Mouse (Mus musculus) kidney, embryonic 14.5 days (tissue): ENCODE results near the gene Slc22a17. TPM values are rescaled to one million over a fixed set of nuclear protein-coding genes. Genes with fewer than 3 reads are reported as not detected.
"Not testable (repeated sequence)": the region's sequence is repeated elsewhere in the genome, so short reads cannot be mapped to it uniquely, and the experiment has no call there.

Experiments
- ATAC-seq: fragments of 200-750 bp; cut with Nextera tagmentation; 2 replicates; pipeline ENCODE4 v1.8.0; 2017; ENCODE audit warnings: moderate number of reproducible peaks, mild to moderate bottlenecking, moderate TSS enrichment, moderate library complexity; ENCODE audit not compliant: low FRiP score, low TSS enrichment
- H3K27ac ChIP-seq: fragments of 300-500 bp; sonication (generic); 2 replicates; pipeline ENCODE4 v1.5.1; 2014; ENCODE audit warnings: low read depth, mild to moderate bottlenecking, low read length, moderate library complexity, mixed read lengths
- H3K27me3 ChIP-seq: fragments of 300-500 bp; sonication (generic); 2 replicates; pipeline ENCODE4 v1.6.1; 2014; ENCODE audit warnings: mild to moderate bottlenecking, low read length; ENCODE audit not compliant: control insufficient read depth, insufficient read depth
- H3K36me3 ChIP-seq: fragments of 300-500 bp; sonication (generic); 2 replicates; pipeline ENCODE4 v1.6.1; 2014; ENCODE audit warnings: low read length, mixed read lengths; ENCODE audit not compliant: control insufficient read depth, insufficient read depth
- H3K4me1 ChIP-seq: fragments of 300-500 bp; sonication (generic); 2 replicates; pipeline ENCODE4 v1.6.1; 2014; ENCODE audit warnings: low read length, mixed read lengths; ENCODE audit not compliant: control insufficient read depth, insufficient read depth
- H3K4me2 ChIP-seq: fragments of 300-500 bp; sonication (generic); replicated peaks from 2 replicates; pipeline ENCODE4 v1.6.1; 2014; ENCODE audit warnings: low read depth, mild to moderate bottlenecking, low read length
- H3K4me3 ChIP-seq: fragments of 300-500 bp; sonication (generic); 2 replicates; pipeline ENCODE4 v1.5.1; 2014; ENCODE audit warnings: mild to moderate bottlenecking, low read length
- H3K9ac ChIP-seq: fragments of 300-500 bp; sonication (generic); 2 replicates; pipeline ENCODE4 v1.6.1; 2014; ENCODE audit warnings: low read depth, mild to moderate bottlenecking, low read length, moderate library complexity
- H3K9me3 ChIP-seq: fragments of 300-500 bp; sonication (generic); 2 replicates; pipeline ENCODE4 v1.6.1; 2016; ENCODE audit warnings: low read length; ENCODE audit not compliant: control insufficient read depth
- WGBS: fragments of 180-500 bp; shearing (Covaris S2); extraction: QIAGEN DNeasy Blood & Tissue Kit; methylation state at CpG from one replicate; pipeline ENCODE4 v1.1.7; 2014; 5-methylcytosine and 5-hydroxymethylcytosine counted together
- polyA plus RNA-seq: library from polyadenylated mRNA; unstranded; fragments of >200 nt; fragmentation: Nextera tagmentation; extraction: Ambion mirVana; gene quantifications from 2 replicates; pipeline ENCODE4 v1.2.1, GENCODE M21; 2014

Slc22a17 gene
- polyA plus RNA-seq, 1 experiment from 2014 or later, result 41.0 TPM

DNA sequence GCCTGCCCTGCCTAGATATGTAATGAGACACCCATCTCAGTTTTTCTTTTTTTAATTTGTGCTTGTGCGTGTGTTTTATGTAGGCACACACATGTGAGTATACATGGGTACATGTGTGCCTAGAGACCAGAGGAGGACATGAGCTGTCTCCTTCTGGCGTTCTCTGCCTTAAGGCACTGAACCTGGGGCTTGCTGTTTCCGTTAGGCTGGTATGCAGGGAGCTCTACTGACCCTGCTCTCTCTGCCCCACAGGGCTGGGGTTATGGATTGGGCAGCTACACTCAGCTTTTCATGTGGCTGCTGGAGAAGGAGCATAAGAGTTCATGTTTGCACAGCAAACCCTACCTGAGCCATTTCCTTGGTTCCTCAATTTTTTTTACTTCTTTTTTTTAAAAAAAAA, 41.5 kb upstream of the Slc22a17 start:
- H3K27ac ChIP-seq, result no peak overlapping the region

DNA sequence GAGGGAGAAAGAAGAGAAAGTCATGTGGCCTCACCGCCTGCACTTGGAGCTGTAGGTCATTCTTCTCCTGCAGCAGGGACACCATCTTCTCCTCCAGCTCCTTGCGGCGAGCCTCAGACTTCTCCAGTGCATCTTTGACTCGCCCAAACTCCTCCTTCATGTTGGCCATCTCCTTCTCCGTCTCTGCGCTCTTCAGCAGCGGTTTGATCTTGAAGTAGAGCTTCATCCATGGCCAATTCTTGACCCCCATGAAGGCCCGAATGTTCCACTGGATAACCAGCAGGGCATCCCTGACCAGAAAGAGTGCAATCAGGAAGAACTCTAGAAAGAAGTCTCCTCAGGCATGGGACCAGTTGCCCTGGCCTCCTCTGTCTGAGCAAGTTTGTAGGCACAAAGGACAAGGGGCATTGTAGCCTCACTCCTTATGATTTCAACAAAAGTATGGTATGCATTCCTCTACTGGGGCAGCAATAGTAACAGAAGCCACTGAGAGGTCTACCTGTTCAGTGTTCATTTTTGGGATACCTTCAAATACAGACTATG, 40.8 kb upstream of the Slc22a17 start:
- no peak for ATAC-seq
- Histone ChIP-seq H3K9me3 (no peaks in the 10 kb centered on the region), H3K4me2 (no peak overlapping the region), H3K27ac (no peak overlapping the region), H3K4me3 (no peak overlapping the region), H3K4me1 (no peaks in the 10 kb centered on the region), H3K27me3 (no peaks in the 10 kb centered on the region), H3K9ac (no peak overlapping the region), H3K36me3 (no peaks in the 10 kb centered on the region)
- WGBS, result 91% methylated on average over 8 of the region's 8 CpGs

More for the DNA sequence above, 41.5 kb upstream of the Slc22a17 start:
- Histone ChIP-seq H3K4me3 (no peak overlapping the region), H3K9ac (no peak overlapping the region), H3K36me3 (no peaks in the 10 kb centered on the region), H3K27me3 (no peaks in the 10 kb centered on the region), H3K9me3 (no peaks in the 10 kb centered on the region), H3K4me2 (no peak overlapping the region), H3K4me1 (no peaks in the 10 kb centered on the region)
- ATAC-seq, result no peak
- 79% methylated on average over 3 of the region's 3 CpGs for WGBS

DNA sequence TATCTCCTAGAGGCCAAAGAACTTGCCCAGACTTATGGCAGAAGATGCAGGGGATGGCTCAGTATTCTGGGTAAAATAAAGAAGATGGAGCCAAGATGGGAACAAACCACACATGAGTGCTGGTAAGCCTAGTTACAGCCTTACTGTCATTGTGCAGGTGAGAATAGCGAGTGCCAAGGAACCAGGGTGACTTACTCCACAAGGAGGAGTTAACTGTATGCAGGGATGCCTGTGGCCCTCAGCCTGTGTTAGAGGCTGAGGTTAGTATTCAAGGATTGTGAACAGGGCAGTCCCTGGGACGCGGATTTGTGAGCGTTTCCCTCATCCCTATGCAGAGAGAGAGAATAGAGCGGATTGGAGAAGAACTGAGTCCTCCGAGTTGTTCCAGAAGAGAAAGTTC, 38.7 kb upstream of the Slc22a17 start:
- Histone ChIP-seq H3K36me3 (no peaks in the 10 kb centered on the region), H3K9ac (no peak overlapping the region), H3K4me1 (no peaks in the 10 kb centered on the region), H3K4me2 (no peak overlapping the region), H3K27ac (no peak overlapping the region), H3K9me3 (no peaks in the 10 kb centered on the region), H3K27me3 (no peaks in the 10 kb centered on the region), H3K4me3 (no peak overlapping the region)
- WGBS, result 85% methylated on average over 6 of the region's 6 CpGs
- ATAC-seq, result no peak

DNA sequence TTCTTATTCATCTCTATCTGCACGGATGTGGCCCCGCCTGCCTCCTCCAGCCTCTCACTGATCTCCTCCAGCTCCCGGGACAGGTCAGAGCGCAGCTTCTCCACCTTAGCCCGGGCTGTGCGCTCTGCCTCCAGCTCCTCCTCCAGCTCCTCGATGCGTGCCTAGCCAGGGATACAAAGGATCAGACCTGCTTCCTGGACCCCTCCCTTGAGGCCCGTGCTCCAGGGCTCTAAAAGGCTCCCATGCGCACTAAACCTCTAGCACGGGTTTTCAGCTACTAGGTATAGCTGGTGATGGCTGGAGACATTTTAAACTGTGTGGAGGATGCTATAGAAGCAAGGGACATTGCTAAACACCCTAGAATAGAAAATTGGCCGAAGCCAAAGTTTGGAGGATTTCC, 37.6 kb upstream of the Slc22a17 start:
- H3K9me3 ChIP-seq, result no peaks in the 10 kb centered on the region
- ATAC-seq, result no peak
- WGBS, result 66% methylated on average over 12 of the region's 12 CpGs
- H3K4me2 ChIP-seq, result no peak overlapping the region
- no peak overlapping the region for H3K4me3 ChIP-seq
- H3K9ac ChIP-seq, result no peak overlapping the region
- no peaks in the 10 kb centered on the region for H3K36me3 ChIP-seq
- no peaks in the 10 kb centered on the region for H3K27me3 ChIP-seq
- no peak overlapping the region for H3K27ac ChIP-seq
- H3K4me1 ChIP-seq, result no peaks in the 10 kb centered on the region

DNA sequence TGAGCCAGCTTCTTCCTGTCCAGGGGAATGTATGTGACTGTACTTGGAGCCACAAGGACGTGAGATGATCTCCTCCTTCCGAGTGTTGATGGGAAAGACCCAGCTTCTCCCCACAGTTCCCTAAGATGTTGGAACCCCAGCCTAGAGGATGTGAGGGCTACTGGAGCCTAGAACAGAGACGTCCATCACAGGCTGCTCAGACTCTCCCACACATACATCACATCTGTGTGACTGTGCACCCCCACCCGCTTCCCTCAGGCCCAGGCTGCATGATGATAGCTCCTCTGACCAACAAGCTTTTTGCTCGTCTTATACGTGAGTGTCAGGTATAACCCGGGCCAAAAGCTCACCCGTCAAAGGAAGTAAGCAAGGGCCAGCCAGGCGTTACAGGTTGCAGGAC, 35.8 kb upstream of the Slc22a17 start:
- H3K4me3 ChIP-seq, result no peak overlapping the region
- H3K9ac ChIP-seq, result no peak overlapping the region
- ATAC-seq, result no peak
- H3K36me3 ChIP-seq, result no peaks in the 10 kb centered on the region
- no peak overlapping the region for H3K4me2 ChIP-seq
- WGBS, result 79% methylated on average over 9 of the region's 9 CpGs
- H3K27me3 ChIP-seq, result no peaks in the 10 kb centered on the region
- no peaks in the 10 kb centered on the region for H3K9me3 ChIP-seq
- no peak overlapping the region for H3K27ac ChIP-seq
- H3K4me1 ChIP-seq, result no peaks in the 10 kb centered on the region

DNA sequence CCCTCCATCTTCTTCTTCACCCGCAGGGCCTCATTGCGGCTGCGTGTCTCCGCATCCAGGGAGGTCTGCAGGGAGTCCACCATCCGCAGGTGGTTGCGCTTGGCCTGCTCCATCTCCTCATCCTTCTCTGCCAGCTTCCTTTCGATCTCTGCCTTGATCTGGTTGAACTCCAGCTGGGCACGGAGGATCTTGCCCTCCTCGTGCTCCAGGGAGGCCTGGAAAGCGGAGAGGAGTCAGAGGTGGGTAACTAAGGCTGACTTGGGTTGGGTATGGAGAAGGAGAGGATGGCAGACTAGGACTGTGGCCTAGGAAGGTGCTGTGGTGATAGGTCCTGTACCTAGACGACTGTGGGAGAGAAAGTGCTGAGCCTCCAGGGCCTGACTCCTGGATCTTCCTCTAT, 34.1 kb upstream of the Slc22a17 start:
- H3K9me3 ChIP-seq, H3K27me3 ChIP-seq, H3K36me3 ChIP-seq, H3K4me3 ChIP-seq, H3K9ac ChIP-seq, H3K27ac ChIP-seq, H3K4me2 ChIP-seq, ATAC-seq, H3K4me1 ChIP-seq: not testable (repeated sequence)
- WGBS, result 81% methylated on average over 10 of the region's 11 CpGs

DNA sequence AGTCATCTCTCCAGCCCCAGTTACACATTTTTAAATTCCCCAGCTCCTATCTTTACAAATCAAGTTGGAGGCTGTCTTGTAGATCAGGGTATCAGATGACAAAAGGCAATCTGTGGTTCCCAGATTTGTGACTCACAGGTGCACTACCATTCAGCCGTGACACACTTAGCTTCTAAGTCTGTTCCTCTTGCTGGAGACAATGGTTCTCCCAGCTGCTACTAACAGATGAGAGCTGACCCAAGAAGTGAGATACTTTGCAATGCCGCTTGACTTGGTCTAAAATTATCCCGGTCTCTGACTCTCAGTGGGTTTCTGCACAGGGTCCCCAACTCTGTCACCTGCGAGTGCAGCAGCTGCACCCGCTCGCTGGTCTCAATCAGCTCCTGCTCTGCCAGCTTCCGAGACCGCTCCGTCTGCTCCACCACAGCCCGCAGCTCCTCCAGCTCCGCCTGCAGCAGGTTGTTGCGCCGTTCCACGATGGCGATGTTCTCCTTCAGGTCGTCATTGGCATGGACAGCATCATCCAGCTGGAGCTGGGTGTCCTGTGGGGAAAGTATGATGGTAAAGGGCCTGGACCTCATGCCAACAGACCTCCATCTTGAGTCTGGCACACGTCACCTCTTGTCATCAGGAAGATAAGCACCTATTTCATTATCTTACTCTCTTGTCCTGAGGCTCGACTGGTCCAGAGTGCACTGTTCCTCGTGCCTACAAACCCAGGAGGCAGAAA, 33.2 kb upstream of the Slc22a17 start:
- Histone ChIP-seq H3K9me3 (no peaks in the 10 kb centered on the region), H3K27me3 (no peaks in the 10 kb centered on the region), H3K27ac (no peak overlapping the region), H3K9ac (no peak overlapping the region), H3K36me3 (no peaks in the 10 kb centered on the region), H3K4me2 (no peak overlapping the region), H3K4me3 (no peak overlapping the region), H3K4me1 (no peaks in the 10 kb centered on the region)
- ATAC-seq, result no peak
- 55% methylated on average over 19 of the region's 19 CpGs for WGBS

DNA sequence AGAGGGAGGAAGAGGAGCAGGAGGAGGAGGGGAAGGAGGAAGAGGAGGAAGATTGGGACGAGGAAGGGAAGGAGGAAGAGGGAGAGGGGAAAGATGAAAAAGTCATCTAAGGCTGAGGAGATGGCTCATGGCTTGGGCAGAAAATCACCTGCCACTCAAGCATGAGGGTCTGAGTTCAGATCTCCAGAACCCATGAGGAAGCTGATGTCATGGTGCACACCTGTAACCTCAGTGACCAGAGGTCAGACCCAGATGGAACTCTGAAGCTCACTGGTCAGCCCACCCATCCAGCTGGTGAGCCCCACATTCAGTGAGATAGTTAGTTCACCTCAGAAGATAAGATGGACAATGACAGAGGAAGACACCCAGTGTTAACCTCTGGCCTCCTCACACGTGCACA, 32.0 kb upstream of the Slc22a17 start:
- no peak for ATAC-seq
- 75% methylated on average over 2 of the region's 2 CpGs for WGBS

DNA sequence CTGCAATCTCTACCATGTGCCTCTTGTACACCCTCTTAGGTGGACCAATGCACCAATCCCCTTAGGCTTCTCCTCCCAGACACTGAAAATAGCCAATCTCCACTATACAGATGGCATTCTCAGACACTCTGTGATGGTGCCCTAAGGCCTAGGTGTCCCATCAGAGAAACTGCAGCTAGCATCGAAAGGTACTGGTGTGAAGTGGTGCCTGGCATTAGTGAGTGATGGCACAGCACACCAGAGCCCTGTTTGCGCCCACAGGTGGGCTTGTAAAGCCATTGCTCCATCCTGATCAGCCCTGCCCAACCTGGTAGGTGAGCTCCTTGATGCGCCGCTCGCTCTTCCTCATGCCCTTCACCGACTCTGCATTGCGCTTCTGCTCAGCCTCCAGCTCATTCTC, 31.0 kb upstream of the Slc22a17 start:
- Histone ChIP-seq H3K27ac (no peak overlapping the region), H3K4me1 (0 out of 2 replicates have a peak, but pooled peaks cover 8% of the 10 kb centered on the region), H3K4me2 (no peak overlapping the region), H3K36me3 (no peaks in the 10 kb centered on the region), H3K4me3 (no peak overlapping the region), H3K9ac (no peak overlapping the region), H3K9me3 (no peaks in the 10 kb centered on the region), H3K27me3 (no peaks in the 10 kb centered on the region)
- no peak for ATAC-seq
- 94% methylated on average over 7 of the region's 7 CpGs for WGBS

More for the DNA sequence above, 32.0 kb upstream of the Slc22a17 start:
- H3K4me1 ChIP-seq, result 0 out of 2 replicates have a peak, but pooled peaks cover under 1% of the 10 kb centered on the region
- no peak overlapping the region for H3K27ac ChIP-seq
- no peaks in the 10 kb centered on the region for H3K9me3 ChIP-seq
- no peak overlapping the region for H3K9ac ChIP-seq
- H3K4me3 ChIP-seq, result no peak overlapping the region
- H3K27me3 ChIP-seq, result no peaks in the 10 kb centered on the region
- no peaks in the 10 kb centered on the region for H3K36me3 ChIP-seq
- no peak overlapping the region for H3K4me2 ChIP-seq
